Mouse (Mus musculus) olfactory bulb, adult 2 months (tissue): ENCODE results near the gene Gm13119.

ENCODE experiments used
- CTCF ChIP-seq: fragments of 200-500 bp; IDR thresholded peaks from 2 replicates; pipeline ENCODE4 v1.5.1; 2012; ENCODE audit warnings: low read depth, mild to moderate bottlenecking, low read length, moderate library complexity; ENCODE audit not compliant: insufficient read depth
- POLR2A ChIP-seq: fragments of 200-500 bp; IDR thresholded peaks from 2 replicates; pipeline ENCODE4 v1.6.1; 2012; ENCODE audit warnings: mild to moderate bottlenecking, low read depth, low read length, moderate library complexity; ENCODE audit not compliant: insufficient read depth

GRCm38 (mm10) chr4:144402712-144403111 is 45.0 kb downstream of the Gm13119 start:
- TF ChIP-seq CTCF (no peak), POLR2A (no peak)
